Mouse (Mus musculus) lung, postnatal 25 days (tissue): Measurements from ENCODE around the gene Arl13b.

Source experiments
- DNase-seq: peaks from one replicate; pipeline ENCODE4 v3.0.0; 2022; ENCODE audit warnings: low spot score

The Arl13b gene

GRCm38 (mm10) chr16:62814491-62814890, 32.3 kb downstream of the Arl13b start, which contains the start of gene Stx19:
Gene Stx19 (plus strand): TSS chr16:62814676.
- DNase-seq: peak; percentile 84

GRCm38 (mm10) chr16:62813790-62814189, 33.0 kb downstream of the Arl13b start:
- DNase-seq: no peak

- no peak for DNase-seq
These were observed 36.0 kb downstream of the Arl13b start for GRCm38 (mm10) chr16:62810855-62811254.

GRCm38 (mm10) chr16:62807249-62807979, 39.4 kb downstream of the Arl13b start:
- DNase-seq: no peak

- no peak for DNase-seq
These were observed 42.2 kb downstream of the Arl13b start for GRCm38 (mm10) chr16:62804621-62805020.

GRCm38 (mm10) chr16:62799839-62800238, 47.0 kb downstream of the Arl13b start:
- no peak for DNase-seq

- DNase-seq: no peak
These were observed 47.4 kb downstream of the Arl13b start for GRCm38 (mm10) chr16:62799426-62799825.

GRCm38 (mm10) chr16:62798808-62799207, 48.0 kb downstream of the Arl13b start:
- DNase-seq: no peak

- no peak for DNase-seq
These were observed 50.2 kb downstream of the Arl13b start for GRCm38 (mm10) chr16:62796608-62797007.

- peak; percentile 97 for DNase-seq
These were observed 60.1 kb downstream of the Arl13b start, which contains the start of gene Nsun3 for GRCm38 (mm10) chr16:62786621-62787331. Gene Nsun3 (minus strand): TSS chr16:62786818.

GRCm38 (mm10) chr16:62782229-62782628, 64.6 kb downstream of the Arl13b start:
- peak; percentile 24 for DNase-seq

- no peak for DNase-seq
These were observed 68.6 kb downstream of the Arl13b start for GRCm38 (mm10) chr16:62778282-62778681.

GRCm38 (mm10) chr16:62776034-62776433, 70.8 kb downstream of the Arl13b start:
- DNase-seq: no peak

GRCm38 (mm10) chr16:62773462-62773861, 73.4 kb downstream of the Arl13b start:
- no peak for DNase-seq

- DNase-seq: no peak
These were observed 88.5 kb downstream of the Arl13b start for GRCm38 (mm10) chr16:62758340-62758739.

GRCm38 (mm10) chr16:62755307-62755706, 91.5 kb downstream of the Arl13b start:
- DNase-seq: peak; percentile 53

- no peak for DNase-seq
These were observed 93.2 kb downstream of the Arl13b start for GRCm38 (mm10) chr16:62753597-62753996.

- no peak for DNase-seq
These were observed 93.8 kb downstream of the Arl13b start for GRCm38 (mm10) chr16:62753079-62753478.

GRCm38 (mm10) chr16:62745875-62746274, 101.0 kb downstream of the Arl13b start:
- no peak for DNase-seq
